Mouse (Mus musculus) lung, postnatal 0 days (tissue): ENCODE results near the gene Lrrc74a.

Source experiments
- CTCF ChIP-seq: IDR thresholded peaks from 2 replicates; pipeline ENCODE4 v1.5.1; 2016; ENCODE audit warnings: antibody characterized with exemption, mild to moderate bottlenecking
- EP300 ChIP-seq: IDR thresholded peaks from 2 replicates; pipeline ENCODE4 v1.6.1; 2016; ENCODE audit warnings: antibody characterized with exemption, mild to moderate bottlenecking, control low read depth

GRCm38 (mm10) chr12:86769819-86770218 is 35.6 kb downstream of the Lrrc74a start:
- TF ChIP-seq CTCF (no peak), EP300 (no peak)
